Mouse (Mus musculus) megakaryocyte progenitor cell, adult 5-6 weeks (primary cell): ENCODE measurements at regions not wholly inside any gene's neighbourhood (a gene's known extent, or its start where the extent isn't known, plus 50 kb on each side); places are given as distances from the start of the nearest gene placed in this dataset.

Experiments
- ATAC-seq: replicated peaks from 2 replicates; pipeline ENCODE4 v1.8.0; 2016; ENCODE audit warnings: mild to moderate bottlenecking, moderate TSS enrichment, inconsistent platforms; ENCODE audit not compliant: poor library complexity

- no peak for ATAC-seq
Observed at GRCm38 (mm10) chr6:7472366-7473026, 82.2 kb upstream of the Tac1 start.

GRCm38 (mm10) chr6:7473730-7474129 lies 80.9 kb upstream of the Tac1 start:
- ATAC-seq: no peak

GRCm38 (mm10) chr6:7476907-7477306 lies 77.8 kb upstream of the Tac1 start:
- no peak for ATAC-seq

GRCm38 (mm10) chr6:7494299-7494698 lies 60.4 kb upstream of the Tac1 start:
- no peak for ATAC-seq

- no peak for ATAC-seq
Observed at GRCm38 (mm10) chr6:7496766-7497165, 57.9 kb upstream of the Tac1 start.
